Mouse (Mus musculus): ENCODE results near the gene Stxbp6. TPM values are rescaled to one million over a fixed set of nuclear protein-coding genes. Genes with fewer than 3 reads are reported as not detected.

Gene Stxbp6
- total RNA-seq, 1 experiment from 2014 or later, result 0.94 TPM

DNA sequence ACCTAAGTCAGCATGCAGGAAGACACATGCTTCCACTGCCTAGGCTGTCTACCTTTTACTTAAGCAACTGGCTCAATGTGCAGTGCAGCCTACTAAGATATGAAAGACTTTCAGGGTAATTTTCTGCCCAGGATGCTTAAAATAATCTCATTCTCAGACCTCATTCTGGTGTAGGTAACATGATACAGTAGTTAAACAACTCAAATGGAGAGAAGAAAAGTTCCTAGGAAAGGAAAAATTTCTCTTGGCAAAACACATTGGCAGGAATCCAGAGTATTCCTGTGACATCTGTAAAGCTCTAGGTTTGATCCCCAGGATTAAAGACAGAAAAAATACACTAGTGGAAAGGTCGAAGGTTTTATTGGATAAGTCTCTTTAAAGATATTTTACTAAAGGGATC lies 107.1 kb downstream of the Stxbp6 start:
- ATAC-seq (replicated peaks in 1 of 2; ENCODE audit: insufficient read depth in 1 of 2, low FRiP score in 2 of 2, low TSS enrichment in 1 of 2, low read depth in 1 of 2, poor library complexity in 2 of 2, severe bottlenecking in 2 of 2), result no peak

DNA sequence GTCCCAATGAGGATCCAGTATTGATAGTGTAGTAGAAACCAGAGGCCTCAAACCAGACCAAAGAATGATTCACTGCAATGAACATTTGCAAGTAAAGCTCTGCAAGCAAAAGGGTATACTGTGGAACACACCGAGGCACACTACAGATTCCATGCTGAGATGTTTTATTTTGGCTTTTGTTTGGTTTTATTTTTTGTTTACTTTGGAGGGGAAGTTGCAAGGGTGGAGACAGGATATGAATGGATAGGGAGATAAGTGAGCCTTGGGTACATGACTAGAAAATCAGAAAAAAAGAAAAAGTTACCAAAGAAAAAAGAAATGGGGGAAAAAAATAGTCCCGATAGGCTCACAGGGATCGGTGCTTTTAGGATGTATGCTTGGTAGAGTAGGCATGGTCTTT lies 117.0 kb downstream of the Stxbp6 start:
- no peak for ATAC-seq (replicated peaks in 1 of 2; ENCODE audit: insufficient read depth in 1 of 2, low FRiP score in 2 of 2, low TSS enrichment in 1 of 2, low read depth in 1 of 2, poor library complexity in 2 of 2, severe bottlenecking in 2 of 2)

DNA sequence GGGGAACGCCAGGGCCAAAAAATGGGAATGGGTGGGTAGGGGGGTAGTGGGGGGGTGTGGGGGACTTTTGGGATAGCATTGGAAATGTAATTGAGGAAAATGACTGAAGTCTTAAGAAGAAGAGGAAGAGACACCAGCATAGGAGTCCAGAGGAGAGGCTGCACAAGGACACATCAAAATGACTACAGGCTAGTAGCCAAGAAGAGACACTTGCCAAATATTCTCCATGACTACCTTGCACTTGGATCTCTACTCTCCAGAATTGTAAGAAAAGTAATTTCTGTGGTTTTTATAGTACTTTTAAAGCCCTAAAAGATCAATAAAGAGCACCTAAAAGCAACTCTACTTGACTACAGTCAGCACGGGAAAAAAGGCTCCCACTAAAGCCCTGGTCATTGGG lies 121.4 kb downstream of the Stxbp6 start:
- ATAC-seq (replicated peaks in 1 of 2; ENCODE audit: insufficient read depth in 1 of 2, low FRiP score in 2 of 2, low TSS enrichment in 1 of 2, low read depth in 1 of 2, poor library complexity in 2 of 2, severe bottlenecking in 2 of 2), result no peak

DNA sequence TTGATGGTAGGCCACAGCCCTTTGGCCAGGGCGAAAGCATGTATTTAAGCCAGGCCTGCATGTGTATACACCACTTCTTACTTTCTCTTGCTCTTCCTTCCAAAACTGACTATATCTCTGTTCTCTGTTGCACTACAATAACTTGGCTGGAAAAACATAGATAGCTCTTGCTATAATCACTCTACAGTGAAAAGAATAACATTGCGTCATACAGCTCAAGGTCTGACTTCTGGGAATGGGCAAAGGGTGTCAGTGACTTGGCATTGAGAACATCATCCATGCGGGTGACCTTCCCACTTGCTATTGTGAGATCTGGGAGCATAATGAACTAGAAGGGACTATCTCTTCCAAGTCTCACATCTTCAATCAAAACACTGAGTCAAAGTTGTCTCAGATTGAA lies 122.4 kb downstream of the Stxbp6 start:
- ATAC-seq (replicated peaks in 1 of 2; ENCODE audit: insufficient read depth in 1 of 2, low FRiP score in 2 of 2, low TSS enrichment in 1 of 2, low read depth in 1 of 2, poor library complexity in 2 of 2, severe bottlenecking in 2 of 2), result no peak

DNA sequence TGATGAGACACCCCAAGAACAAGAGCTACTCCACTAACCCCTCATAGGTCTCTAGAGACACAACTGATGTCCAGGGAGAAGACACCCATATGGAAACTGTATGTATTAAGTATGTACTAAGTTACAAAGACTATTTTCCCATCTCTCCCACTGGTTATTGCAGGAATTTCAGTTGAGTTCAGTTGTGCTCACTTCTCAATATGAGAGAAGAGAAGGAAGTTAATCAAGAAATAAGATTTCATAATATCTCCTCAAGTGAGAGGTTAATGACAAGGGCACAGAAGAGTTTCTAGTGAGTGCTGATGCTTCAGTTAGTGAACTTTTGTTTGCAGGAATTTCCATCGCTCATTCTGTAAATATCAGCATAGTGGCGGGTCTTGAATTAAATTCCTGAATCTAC lies 124.0 kb downstream of the Stxbp6 start:
- ATAC-seq (replicated peaks in 1 of 2; ENCODE audit: insufficient read depth in 1 of 2, low FRiP score in 2 of 2, low TSS enrichment in 1 of 2, low read depth in 1 of 2, poor library complexity in 2 of 2, severe bottlenecking in 2 of 2), result no peak

DNA sequence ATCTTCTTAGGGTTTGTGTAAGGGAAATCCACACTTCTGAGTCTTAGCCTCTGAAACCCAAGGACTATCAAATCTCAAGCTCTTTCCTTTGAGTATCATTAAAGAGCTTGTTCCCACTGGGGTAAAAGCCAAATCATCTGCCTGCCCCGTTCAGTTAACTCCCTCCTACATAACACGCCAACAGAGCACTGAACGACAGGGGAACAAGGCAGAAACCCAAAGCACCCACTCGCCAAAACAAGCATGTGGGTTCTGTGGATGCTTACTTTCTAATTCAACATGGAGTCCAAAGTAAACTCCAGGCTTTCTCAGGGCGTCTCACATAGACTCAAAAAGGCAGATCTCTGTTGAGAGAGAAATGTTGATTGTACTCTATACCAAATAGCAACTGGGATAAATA lies 126.7 kb downstream of the Stxbp6 start:
- ATAC-seq (replicated peaks in 1 of 2; ENCODE audit: insufficient read depth in 1 of 2, low FRiP score in 2 of 2, low TSS enrichment in 1 of 2, low read depth in 1 of 2, poor library complexity in 2 of 2, severe bottlenecking in 2 of 2), result no peak

DNA sequence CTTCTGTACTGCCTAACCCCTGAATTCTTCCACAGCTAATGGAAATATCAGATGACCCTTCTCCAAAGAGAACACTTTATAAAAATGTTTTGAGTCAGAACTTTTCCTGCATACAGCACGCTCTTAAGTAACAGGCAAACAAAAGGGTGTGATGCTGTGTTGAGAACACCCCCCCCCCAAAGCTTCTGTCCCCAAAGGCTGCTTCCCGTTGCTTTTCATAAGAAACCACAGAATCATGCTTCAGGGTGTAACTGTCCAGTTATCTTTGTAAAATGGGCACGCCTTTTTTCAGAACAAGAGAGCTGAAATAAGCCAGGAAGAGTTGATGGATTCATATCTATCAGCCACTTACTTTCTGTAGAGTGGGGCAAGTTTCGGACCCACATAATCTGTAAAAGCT lies 134.2 kb downstream of the Stxbp6 start:
- ATAC-seq (replicated peaks in 1 of 2; ENCODE audit: insufficient read depth in 1 of 2, low FRiP score in 2 of 2, low TSS enrichment in 1 of 2, low read depth in 1 of 2, poor library complexity in 2 of 2, severe bottlenecking in 2 of 2), result no peak

DNA sequence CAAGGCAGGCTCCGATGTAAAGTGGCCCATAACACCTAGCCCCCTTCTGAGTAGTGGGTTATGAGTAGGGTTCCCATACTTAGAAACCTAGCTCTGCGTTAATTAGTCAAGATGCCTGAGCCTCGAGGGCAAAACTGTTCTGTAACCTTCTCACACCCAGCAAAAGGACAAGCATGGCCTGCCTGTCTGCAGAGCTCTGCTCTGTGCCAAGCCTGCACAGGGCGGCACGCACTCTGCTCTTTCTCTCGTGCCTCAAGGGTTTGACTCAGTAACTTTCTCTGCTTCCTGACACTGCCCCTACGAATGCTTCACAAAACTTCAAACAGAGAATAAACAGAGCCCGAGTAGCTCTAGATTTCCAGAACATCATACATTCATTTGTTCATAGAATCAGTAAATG lies 135.4 kb downstream of the Stxbp6 start:
- no peak for ATAC-seq (replicated peaks in 1 of 2; ENCODE audit: insufficient read depth in 1 of 2, low FRiP score in 2 of 2, low TSS enrichment in 1 of 2, low read depth in 1 of 2, poor library complexity in 2 of 2, severe bottlenecking in 2 of 2)

DNA sequence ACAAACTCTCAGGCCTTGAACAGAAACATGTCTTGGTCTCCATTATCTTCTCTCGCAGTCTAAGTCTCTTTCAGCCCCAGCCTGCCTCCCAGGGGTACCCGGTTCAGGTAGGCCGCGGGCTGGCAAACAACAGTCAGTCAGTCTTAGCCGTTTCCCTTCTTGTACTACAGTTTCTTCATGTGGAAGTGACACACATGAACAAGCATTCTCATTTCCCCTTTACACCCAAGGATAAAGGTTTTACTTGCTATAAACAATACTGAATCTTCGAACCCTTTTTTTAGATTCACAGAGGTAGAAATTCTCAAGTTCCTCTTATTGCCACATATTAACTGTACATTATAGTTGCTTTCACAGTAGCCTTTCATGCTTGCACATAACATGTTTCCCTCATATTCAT lies 141.6 kb downstream of the Stxbp6 start:
- peak; percentile 75 to 76; a peak in 3 of 4 replicates for ATAC-seq (replicated peaks in 1 of 2; ENCODE audit: insufficient read depth in 1 of 2, low FRiP score in 2 of 2, low TSS enrichment in 1 of 2, low read depth in 1 of 2, poor library complexity in 2 of 2, severe bottlenecking in 2 of 2)

DNA sequence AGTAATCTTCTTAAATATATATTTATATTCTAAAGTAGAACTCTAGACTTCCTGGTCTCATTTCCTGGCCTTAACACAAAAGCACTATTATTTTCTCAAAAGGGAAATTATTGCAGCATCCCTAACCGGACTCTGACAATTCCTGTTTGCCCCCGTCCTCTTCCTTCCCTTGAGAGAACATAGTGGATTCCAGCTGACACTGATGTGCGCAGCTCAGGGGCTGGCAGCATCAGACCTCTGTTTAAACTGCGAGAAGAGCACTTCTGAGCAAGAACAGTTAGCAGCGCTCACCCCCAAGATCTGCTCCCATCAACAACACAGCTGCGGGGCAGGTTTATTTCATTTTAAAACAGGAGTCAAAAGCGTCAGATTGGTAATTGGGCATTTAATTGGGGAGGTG lies 142.8 kb downstream of the Stxbp6 start:
- ATAC-seq (replicated peaks in 1 of 2; ENCODE audit: insufficient read depth in 1 of 2, low FRiP score in 2 of 2, low TSS enrichment in 1 of 2, low read depth in 1 of 2, poor library complexity in 2 of 2, severe bottlenecking in 2 of 2), result no peak

DNA sequence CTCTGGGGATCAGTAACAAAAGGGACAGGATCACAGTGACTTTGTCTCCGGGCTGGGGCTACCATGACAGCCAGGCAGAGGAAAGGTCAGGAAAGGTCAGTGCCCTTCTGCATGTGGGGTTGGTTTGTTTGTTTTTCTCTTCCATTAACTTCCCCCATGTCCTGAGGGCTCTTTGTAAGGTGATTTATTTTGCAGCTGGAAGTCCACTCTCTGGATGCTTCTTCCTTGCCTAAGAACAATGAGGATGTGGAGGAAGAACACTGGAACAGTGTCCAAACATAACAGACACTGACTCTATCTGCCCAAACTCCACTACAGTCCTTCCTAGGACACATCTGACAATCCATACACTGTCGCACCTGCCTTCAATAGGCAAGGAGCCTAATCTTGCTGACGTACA lies 146.1 kb downstream of the Stxbp6 start:
- ATAC-seq (replicated peaks in 1 of 2; ENCODE audit: insufficient read depth in 1 of 2, low FRiP score in 2 of 2, low TSS enrichment in 1 of 2, low read depth in 1 of 2, poor library complexity in 2 of 2, severe bottlenecking in 2 of 2), result no peak

DNA sequence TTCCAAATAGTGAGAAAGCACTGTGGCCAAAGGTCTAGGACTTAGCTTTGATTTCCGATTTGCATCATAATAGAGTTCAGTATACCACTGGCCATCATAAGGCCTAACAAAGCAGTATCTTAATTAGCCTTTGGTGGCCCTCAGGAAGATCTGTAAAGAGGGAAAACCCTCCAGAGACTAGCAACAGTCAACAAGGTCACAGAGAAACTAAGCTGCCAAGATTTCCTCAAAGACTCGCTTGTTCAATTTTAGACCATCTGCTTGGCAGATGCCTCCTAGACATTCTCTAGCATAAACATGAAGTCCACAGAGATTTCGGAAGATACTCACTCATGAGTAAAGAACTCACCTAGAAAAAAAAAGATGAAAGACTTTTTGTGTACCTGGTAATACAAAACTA lies 148.6 kb downstream of the Stxbp6 start:
- no peak for ATAC-seq (replicated peaks in 1 of 2; ENCODE audit: insufficient read depth in 1 of 2, low FRiP score in 2 of 2, low TSS enrichment in 1 of 2, low read depth in 1 of 2, poor library complexity in 2 of 2, severe bottlenecking in 2 of 2)

DNA sequence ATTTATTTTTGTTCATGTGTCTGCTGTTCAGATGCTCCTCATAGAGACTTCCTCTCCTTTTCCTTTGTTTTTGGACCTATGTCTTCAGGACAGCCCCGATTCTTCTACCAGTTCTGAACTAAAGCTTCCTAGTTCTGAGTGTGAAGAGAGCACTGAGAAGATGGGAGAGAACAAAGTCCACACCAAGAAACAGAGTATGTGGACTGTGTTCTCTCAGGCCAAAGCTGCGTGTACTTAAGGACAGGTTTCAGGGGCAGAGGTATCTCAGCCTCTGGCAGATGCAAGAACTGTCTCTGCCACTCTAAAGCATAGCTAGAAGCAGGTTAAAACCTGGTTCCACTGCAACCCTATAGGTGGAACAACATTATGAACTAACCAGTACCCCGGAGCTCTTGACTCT lies 151.2 kb downstream of the Stxbp6 start:
- no peak for ATAC-seq (replicated peaks in 1 of 2; ENCODE audit: insufficient read depth in 1 of 2, low FRiP score in 2 of 2, low TSS enrichment in 1 of 2, low read depth in 1 of 2, poor library complexity in 2 of 2, severe bottlenecking in 2 of 2)

DNA sequence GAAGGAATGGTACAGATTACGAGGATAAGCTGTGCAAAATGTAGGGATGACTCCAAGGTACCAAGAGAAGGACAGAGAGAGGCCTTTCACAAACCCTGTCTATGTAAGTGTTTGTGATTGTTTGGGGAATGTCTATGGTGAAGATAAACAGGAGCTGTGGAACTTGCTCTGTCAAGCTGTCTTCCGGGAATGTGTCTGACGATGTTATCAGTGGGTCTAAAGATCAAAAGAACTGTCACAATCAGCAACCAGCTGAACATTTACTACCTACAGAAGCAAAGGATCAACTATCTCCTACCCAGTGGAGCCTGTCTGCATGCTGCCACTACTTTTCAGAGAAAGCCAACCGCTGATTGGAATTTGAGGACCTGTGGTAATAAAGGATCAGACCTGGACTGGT lies 152.3 kb downstream of the Stxbp6 start:
- no peak for ATAC-seq (replicated peaks in 1 of 2; ENCODE audit: insufficient read depth in 1 of 2, low FRiP score in 2 of 2, low TSS enrichment in 1 of 2, low read depth in 1 of 2, poor library complexity in 2 of 2, severe bottlenecking in 2 of 2)

DNA sequence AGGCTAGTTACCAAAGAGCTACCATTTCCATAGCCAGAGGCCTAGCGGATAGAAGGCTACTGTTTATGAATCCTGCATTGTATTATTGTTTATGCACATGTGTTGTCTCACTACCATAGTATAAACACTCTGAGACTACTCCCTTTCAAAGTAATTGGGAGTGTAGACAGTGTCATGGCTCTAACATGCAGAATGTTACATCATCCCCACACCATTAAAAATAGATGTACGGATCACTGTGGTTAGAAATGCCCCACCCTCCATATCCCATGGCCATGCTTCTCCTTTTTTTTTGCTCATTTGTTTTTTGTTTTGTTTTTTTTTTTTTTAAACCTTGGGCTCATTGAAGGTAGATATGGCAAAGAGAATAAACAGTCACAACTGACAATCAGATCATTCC lies 154.9 kb downstream of the Stxbp6 start:
- ATAC-seq (replicated peaks in 1 of 2; ENCODE audit: insufficient read depth in 1 of 2, low FRiP score in 2 of 2, low TSS enrichment in 1 of 2, low read depth in 1 of 2, poor library complexity in 2 of 2, severe bottlenecking in 2 of 2), result peak; percentile 46 to 64; a peak in 1 of 4 replicates

DNA sequence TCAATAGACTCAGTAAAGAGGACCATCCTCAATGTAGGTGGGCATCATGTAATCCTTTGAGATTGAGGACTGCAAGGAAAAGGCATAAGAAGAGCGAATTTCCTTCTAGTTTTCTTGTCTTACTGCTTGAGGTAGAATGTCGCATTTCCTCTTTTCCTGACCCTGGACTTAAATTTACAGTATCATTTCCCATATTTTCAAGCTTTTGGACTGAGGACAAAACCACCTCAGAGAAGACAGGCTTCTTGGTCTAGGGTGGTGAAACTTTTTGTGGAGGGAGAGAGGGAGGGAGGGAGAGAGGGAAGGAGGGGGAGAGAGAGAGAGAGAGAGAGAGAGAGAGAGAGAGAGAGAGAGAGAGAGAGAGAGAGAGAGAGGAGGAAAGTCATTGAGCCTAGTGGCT lies 155.6 kb downstream of the Stxbp6 start:
- ATAC-seq (replicated peaks in 1 of 2; ENCODE audit: insufficient read depth in 1 of 2, low FRiP score in 2 of 2, low TSS enrichment in 1 of 2, low read depth in 1 of 2, poor library complexity in 2 of 2, severe bottlenecking in 2 of 2), result peak; percentile 51 to 53; a peak in 3 of 4 replicates

DNA sequence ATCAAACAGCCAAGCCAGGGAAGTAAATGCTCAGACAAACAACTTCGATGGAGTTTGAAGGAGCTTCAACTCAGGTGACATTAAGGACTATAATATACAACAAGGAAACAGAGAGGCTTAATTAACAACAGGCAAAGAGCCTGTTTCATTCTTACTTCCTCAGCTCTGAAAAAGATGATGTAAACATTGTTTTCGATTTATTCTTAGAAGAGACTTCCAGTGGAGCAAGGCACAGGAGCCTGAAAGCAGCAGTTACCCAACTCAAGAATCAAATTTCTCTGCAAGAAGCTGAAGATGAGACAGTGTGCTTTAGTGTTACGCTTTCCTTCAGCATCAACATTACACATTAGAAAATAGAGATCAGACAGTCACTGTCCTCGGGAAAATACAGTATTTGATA lies 160.7 kb downstream of the Stxbp6 start:
- no peak for ATAC-seq (replicated peaks in 1 of 2; ENCODE audit: insufficient read depth in 1 of 2, low FRiP score in 2 of 2, low TSS enrichment in 1 of 2, low read depth in 1 of 2, poor library complexity in 2 of 2, severe bottlenecking in 2 of 2)

DNA sequence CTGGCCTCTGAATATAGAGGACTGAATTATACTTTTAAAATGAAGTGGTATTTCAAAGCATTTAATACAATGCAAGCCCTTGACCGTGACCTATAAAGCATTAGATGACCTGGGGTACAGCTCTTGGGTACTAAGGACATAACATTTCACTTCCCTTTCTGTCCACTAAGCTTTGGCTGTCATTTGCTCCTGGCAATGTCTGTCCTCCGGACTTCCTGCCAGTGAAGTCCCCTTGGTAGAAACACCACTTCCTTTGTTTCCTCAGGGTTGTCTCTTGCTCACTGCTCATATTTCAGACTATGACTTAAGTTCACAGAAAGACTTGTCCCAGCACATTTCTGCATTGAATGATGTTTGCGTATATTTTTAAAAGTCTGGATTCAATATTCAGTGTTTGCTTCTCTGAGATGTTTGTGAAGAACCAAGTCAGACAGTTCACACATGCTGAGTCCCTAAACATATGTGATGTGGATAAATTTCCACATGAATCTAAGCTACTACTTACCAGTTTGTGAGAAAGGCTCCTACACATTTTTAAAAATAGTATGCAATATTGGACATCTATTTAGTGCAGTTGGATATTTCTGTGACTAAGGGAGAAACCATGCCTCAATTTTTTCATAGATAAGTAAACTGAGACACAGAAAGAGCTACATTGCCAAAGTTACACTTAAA lies 166.3 kb downstream of the Stxbp6 start:
- peak; percentile 80 to 82 for ATAC-seq (replicated peaks in 1 of 2; ENCODE audit: insufficient read depth in 1 of 2, low FRiP score in 2 of 2, low TSS enrichment in 1 of 2, low read depth in 1 of 2, poor library complexity in 2 of 2, severe bottlenecking in 2 of 2)

DNA sequence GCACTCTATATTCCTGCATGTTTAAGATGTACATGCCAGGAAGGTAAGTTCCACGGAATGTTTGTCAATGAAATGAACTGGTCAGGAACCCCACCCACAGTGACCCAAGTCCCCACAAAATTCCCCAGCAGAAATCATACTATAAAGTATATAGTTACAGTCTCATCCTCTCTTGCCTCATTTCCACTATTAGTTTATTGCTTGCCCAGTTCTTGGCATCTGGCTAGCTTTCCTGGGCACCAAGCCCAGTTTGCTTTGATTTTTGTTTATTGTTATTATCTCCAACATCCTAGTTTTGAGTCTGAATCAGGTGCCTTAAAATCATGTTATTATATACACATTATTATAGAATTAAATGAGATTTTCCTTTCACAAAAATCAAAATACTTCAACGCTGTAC lies 168.5 kb downstream of the Stxbp6 start:
- no peak for ATAC-seq (replicated peaks in 1 of 2; ENCODE audit: insufficient read depth in 1 of 2, low FRiP score in 2 of 2, low TSS enrichment in 1 of 2, low read depth in 1 of 2, poor library complexity in 2 of 2, severe bottlenecking in 2 of 2)
